Mouse (Mus musculus) bone marrow macrophage, adult 2 months (primary cell): ENCODE measurements around the gene Pon2.

Experiments used
- CTCF ChIP-seq: IDR thresholded peaks from 2 replicates; pipeline ENCODE4 v1.5.1; 2012; ENCODE audit warnings: low read depth, mild to moderate bottlenecking, low read length, moderate library complexity
- POLR2A ChIP-seq: IDR thresholded peaks from 2 replicates; pipeline ENCODE4 v1.6.1; 2012; ENCODE audit warnings: mild to moderate bottlenecking, low read depth, low read length, borderline replicate concordance

GRCm38 (mm10) chr6:5238799-5239198 is 59.5 kb downstream of the Pon2 start:
- TF ChIP-seq POLR2A (no peak), CTCF (no peak)
